Mouse (Mus musculus) left cerebral cortex, postnatal 14 days (tissue): Measurements from ENCODE around the gene Macrod1. TPM values are rescaled to one million over a fixed set of nuclear protein-coding genes. Genes with fewer than 3 reads are reported as not detected.

Source experiments
- DNase-seq, 2 experiments: peaks; one replicate each; pipeline ENCODE4 v3.0.0; 2021 to 2022; ENCODE audit warnings: low spot score in 2 of 2, mixed read lengths in 1 of 2
- intact Hi-C: fragments of 180-260 bp; cut with DNase I; formaldehyde crosslinking; loops from one replicate; pipeline ENCODE4 v1.15.1; 2025
- total RNA-seq, 2 experiments: library from RNA; stranded (reverse); gene quantifications; 2 replicates each; pipeline ENCODE4 v1.2.3; 2021

Macrod1 gene
- total RNA-seq, 2 experiments from 2014 or later: 8.4 to 11.3 TPM

- intact Hi-C loops: no loop called here
- DNase-seq: no peak
Observed at GRCm38 (mm10) chr19:7105544-7105943, 48.9 kb downstream of the Macrod1 start, which contains the start of gene Flrt1. Flrt1 (minus strand) TSS chr19:7105729.

DNA sequence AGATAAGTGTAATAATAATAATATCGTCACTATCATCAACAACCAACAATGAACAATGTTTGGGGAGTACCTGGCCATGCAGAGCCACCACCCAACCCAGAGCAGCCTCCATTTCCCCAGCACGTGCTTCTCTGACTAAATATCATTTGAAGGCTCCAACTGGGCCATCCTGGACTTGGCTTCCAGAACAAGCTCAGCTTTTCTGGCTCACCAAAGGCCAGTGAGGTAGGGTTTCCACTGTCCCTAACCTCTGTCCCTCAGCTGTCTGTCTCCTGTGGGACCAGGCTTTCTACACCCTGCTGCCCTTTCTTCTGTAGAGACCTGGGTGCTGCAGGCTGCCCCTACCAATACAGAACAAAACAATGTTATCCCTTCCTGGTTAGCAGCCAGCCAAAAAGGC lies 50.0 kb downstream of the Macrod1 start:
- intact Hi-C loops: no loop called here
- DNase-seq: no peak

DNA sequence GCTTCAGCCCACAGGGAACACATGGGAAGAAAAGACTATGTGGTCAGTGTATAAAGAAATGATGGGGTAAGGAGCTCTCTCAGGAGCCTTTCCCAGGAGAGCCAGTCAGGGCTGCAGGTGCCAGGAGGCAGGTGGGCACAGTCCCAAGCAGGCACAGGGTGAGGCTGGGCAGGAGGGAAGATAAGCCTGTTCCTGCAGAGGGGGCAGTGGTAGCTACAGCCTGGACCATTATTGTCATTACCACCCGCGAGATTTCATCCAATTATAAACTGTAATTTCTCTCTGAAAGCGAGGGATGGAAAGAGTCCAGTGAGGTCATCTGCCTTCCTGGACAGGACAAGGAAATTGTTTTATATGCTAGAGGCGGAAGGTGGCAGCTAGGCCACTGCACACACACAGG lies 50.6 kb downstream of the Macrod1 start:
- no peak for DNase-seq
- intact Hi-C loops: no loop called here

DNA sequence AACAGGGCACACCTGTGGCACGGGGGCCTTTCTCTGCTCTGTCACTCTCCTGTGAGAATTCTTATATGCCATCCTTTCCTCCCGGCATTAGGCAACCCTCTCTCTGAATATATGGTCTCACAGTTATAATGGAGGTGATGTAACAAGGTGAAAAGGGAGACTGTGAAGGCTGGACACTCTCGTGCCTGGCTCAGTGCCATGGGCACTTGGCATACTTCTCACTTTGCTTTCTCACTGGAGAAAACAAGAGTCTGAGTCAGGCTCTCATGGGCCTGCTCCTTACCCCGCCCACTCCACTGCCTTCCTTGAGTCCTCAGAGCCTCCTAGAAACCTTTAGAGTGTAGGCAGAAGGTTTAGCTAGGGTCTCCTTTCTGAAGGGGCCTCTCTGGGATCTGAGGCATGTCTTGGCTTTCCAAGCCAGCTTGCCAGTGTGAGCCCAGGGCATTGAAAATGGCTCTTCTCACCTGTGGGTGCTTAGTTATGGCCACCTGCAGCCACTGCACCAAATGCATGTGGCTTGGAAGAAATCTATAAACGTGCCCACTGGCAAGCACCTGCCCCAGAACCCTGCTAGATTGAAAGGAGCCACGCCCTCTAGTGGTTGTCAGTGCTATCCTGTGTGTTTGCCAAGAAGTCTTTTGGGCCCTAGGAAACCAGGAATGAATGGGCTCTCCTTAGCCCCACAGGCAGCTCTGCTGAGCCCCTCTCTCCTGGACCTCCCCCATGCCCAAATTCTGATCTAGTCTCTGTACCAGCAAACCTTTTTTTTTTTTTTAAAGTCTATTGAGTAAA lies 51.7 kb downstream of the Macrod1 start:
- intact Hi-C loops: no loop called here
- no peak for DNase-seq

- DNase-seq: no peak
- intact Hi-C loops: no loop called here
Observed at GRCm38 (mm10) chr19:7110097-7110496, 53.5 kb downstream of the Macrod1 start.

DNA sequence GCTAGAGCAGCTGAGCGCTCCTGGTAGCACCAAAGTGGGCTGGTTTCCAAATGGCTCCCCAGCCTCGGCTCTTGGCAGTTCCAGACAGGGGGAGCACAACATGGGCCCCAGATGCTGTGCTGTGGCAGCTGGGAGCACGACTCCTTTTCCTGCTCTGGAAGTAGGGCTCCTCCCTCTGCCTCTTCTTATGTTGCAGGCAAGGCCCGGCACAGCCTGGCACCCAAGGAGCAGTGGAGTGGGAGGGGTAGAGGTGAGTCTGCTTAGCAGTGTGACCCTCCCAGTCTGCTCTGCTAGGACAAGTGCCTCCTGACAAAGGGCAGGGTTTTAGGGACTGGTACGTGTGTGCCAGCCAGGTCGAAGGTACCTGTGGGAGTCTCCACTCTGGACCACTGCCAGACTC lies 54.3 kb downstream of the Macrod1 start:
- no peak for DNase-seq
- intact Hi-C loops: no loop called here

- intact Hi-C loops: no loop called here
- DNase-seq: no peak
Observed at GRCm38 (mm10) chr19:7111309-7111708, 54.7 kb downstream of the Macrod1 start.

DNA sequence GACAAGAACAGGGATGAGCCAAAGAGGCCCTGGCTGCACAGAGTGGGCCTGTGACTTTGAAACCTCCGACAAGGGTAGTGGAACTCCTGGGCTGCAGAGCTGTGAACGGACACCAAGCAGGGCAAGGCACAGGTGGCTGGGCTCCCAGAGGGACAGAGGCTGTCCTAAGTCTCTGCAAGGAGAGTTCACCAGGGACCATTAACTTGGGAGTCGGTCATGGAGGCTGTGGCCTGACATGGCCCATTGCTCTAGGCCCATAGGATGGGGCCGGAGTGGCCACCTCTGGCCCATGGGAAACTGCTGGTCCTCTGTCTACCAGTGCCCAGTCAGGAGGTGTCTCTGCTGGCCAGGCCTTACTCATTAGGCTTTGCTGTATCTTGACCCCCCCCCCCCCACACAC lies 55.1 kb downstream of the Macrod1 start:
- no peak for DNase-seq
- intact Hi-C loops: no loop called here

GRCm38 (mm10) chr19:7112628-7113027 lies 56.0 kb downstream of the Macrod1 start:
- intact Hi-C loops: no loop called here
- DNase-seq: no peak

GRCm38 (mm10) chr19:7113574-7113973 lies 57.0 kb downstream of the Macrod1 start:
- intact Hi-C loops: no loop called here
- DNase-seq: peak in 1 of 2 experiments; percentile 40

GRCm38 (mm10) chr19:7116038-7116731 lies 59.6 kb downstream of the Macrod1 start:
- intact Hi-C loops: no loop called here

DNA sequence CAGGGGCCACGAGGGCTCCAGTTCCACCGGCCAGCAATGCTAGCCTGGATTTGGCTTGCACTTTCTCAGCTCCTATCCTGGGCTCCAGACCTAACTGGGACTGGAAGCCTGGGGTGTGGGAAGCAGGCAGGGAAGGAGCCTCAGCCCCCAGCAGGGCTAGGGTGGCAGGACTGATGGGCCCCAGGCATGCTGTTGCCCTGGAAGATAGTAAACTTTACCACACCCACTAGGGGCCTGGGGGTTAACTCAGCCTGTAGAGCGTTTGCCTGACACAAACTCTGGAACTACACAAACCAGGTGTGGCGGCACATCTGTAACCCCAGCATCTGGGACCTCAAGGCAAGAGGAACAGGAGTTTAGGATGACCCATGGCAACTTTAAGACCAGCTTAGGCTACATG lies 60.5 kb downstream of the Macrod1 start:
- no peak for DNase-seq
- intact Hi-C loops: no loop called here

More at GRCm38 (mm10) chr19:7116038-7116731, 59.6 kb downstream of the Macrod1 start:
- DNase-seq: no peak

GRCm38 (mm10) chr19:7117653-7118307 lies 61.2 kb downstream of the Macrod1 start:
- no peak for DNase-seq
- intact Hi-C loops: no loop called here

GRCm38 (mm10) chr19:7121252-7121651 lies 64.6 kb downstream of the Macrod1 start:
- intact Hi-C loops: no loop called here

DNA sequence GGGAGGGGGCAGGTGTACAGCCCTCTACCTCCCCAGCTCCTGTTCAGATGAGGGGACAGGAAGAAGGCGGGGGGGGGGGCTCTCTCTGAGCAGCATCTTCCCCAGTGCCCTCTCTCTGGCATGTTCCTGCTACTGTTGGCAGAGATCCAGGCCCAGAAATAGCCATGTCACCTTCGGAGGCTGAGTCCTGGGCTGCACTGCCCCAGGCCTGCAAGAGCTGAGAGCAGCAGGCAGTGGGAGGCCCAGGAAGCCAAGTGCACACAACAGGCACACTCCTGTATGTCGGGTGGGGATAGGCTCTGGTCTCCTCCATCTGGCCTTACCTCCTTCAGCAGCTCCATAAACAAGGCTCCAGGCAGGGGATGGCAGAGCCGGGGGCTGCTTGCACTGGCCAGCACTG lies 65.7 kb downstream of the Macrod1 start:
- intact Hi-C loops: no loop called here
- no peak for DNase-seq

More at GRCm38 (mm10) chr19:7121252-7121651, 64.6 kb downstream of the Macrod1 start:
- no peak for DNase-seq

DNA sequence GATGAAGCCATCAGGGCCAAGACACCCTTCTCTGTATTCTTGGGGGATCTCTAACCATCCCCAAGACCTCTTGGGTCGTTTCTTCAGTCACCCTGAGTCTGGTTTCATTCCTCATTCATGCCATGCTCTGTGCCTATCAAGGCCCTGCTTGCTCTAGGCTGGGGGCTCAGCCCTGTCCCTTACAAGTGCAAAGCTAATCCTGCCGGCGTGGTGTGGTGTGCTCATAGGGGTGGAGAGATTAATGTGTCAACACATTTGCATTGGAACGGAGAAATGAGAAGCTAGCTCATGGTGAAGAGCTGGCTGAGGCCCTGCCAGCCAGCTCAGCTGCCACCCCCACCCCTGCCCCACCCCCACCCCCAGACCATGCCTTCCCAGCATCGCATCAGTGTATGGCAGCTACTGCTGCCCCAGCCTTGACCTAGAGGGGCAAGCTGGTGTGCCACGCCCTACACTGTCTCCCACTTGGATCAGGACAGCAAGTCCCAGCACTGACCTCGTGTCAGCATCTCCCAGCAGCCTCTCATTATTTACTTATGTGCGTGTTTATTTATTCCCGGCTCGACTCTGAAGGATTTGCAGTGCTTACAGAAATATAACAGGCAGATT lies 66.2 kb downstream of the Macrod1 start:
- intact Hi-C loops: no loop called here

DNA sequence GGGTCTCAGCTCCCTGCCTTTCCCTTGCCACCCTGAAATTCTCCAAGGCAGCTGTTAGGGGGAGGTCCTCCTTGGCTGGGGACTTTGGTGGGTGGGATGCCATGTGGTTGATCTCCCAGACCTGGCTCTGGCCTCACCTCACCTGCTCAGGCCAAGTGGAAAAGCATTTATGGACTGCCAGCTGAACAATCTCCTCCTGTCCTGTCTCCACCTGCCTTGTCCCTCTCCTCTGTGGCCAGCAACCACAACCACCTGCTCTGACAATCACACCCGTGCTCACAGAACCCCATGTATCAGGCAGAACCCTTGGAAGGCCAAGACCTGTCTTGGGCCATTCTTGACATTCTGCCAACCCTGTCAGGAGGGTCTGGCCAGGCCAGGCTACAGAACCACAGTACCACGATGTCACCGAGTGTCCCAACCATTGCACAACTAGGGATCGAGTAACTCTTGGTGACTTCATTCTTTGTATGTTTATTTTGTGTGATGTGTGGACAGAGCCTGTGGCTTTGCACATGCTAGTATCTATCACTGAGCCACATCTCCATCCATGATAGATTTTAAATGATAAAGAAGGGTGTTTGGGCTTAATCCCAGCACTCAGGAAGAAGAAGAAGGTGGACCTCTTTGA lies 69.0 kb downstream of the Macrod1 start:
- intact Hi-C loops: no loop called here
- no peak for DNase-seq

More for the DNA sequence above, 66.2 kb downstream of the Macrod1 start:
- DNase-seq: no peak

- DNase-seq: no peak
- intact Hi-C loops: no loop called here
Observed at GRCm38 (mm10) chr19:7126209-7126608, 69.6 kb downstream of the Macrod1 start.

DNA sequence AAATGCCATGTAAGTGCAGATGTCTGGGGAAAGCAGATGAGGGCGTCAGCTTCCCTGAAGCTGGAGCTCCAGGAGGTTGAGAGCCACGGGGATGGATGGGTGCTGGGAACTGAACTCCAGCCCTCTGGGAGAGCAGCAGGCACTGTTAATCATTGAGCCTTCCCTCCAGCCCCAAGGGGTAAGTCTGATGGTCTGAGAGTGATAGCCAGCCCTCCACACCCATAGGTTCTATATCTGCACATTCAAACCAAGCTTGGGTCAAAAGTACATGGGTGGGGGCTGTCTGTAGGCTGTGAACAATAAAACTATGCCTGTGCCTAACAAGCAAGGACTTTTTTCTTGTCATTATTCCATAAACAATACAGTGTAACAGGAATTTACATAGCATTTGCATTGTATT lies 70.3 kb downstream of the Macrod1 start:
- intact Hi-C loops: no loop called here
- DNase-seq: no peak
